In the genomic region with DNA sequence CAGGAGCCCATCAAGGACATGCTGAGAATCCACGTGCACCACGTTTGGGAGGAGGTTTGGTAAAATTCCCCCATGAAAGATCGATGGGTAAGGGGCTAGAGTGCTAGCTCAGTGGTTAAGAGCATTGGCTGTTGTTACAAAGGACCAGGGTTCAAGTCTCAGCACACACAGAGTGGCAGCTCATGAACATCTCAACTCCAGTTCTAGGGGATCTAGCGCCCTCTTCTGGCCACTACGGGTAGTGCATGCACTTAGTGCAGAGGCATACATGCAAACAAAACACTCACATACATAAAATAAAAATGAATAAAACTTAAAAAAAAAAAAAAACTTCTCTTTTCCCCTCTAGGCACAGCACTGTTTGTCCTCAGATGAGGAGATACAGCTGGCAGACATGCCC, we compare ENCODE assay signal across 13 mouse cellular contexts. TPM values are rescaled to one million over a fixed set of nuclear protein-coding genes. Genes with fewer than 3 reads are reported as not detected.
A peak's percentile ranks its signal among the peaks of the same experiment; 100 is the strongest.
DNase-seq lines count a peak whose midpoint lies in the region; ATAC-seq and TF ChIP-seq lines count a peak whose summit lies in the region.
"Had no signal": no experiment of that assay in that cellular context is flagged by ENCODE, and none has a peak within 500 bp of the region (broad histone marks: within the 10 kb centered on the region; RNA-seq: fewer than 3 reads in every experiment).

No protein-coding gene starts in this region.

- H3K4me3 ChIP-seq in kidney, postnatal 0 days (replicated peaks; ENCODE audit: low read depth, low read length), result no peak overlapping the region
- no peak overlapping the region for H3K4me3 ChIP-seq in kidney, embryonic 16.5 days (ENCODE audit: low read length)
- H3K4me3 ChIP-seq in stomach, postnatal 0 days (ENCODE audit: low read depth, low read length), result no peak overlapping the region
- H3K4me3 ChIP-seq: liver, embryonic 15.5 days; midbrain, embryonic 13.5 days had no signal

- peak; percentile 67 for TF ChIP-seq CTCF in kidney, postnatal 0 days (IDR thresholded peaks at IDR 0.05; ENCODE audit: low read depth)
- TF ChIP-seq CTCF in stomach, postnatal 0 days (IDR thresholded peaks at IDR 0.05; ENCODE audit: low read depth), result peak; percentile 69

- no peak for TF ChIP-seq EP300 in stomach, postnatal 0 days (optimal IDR thresholded peaks at IDR 0.05)

- no peak overlapping the region for H3K27ac ChIP-seq in kidney, postnatal 0 days
- H3K27ac ChIP-seq in kidney, embryonic 16.5 days (ENCODE audit: low read length), result no peak overlapping the region
- no peak overlapping the region for H3K27ac ChIP-seq in stomach, postnatal 0 days (replicated peaks)
- H3K27ac ChIP-seq: liver, embryonic 15.5 days; midbrain, embryonic 13.5 days had no signal

- ATAC-seq in CD4-positive, CD25-positive, alpha-beta regulatory T cell, adult 4 months, result no peak
- ATAC-seq in kidney, postnatal 0 days (replicated peaks; ENCODE audit: low FRiP score, low read depth), result no peak
- no peak for ATAC-seq in kidney, embryonic 16.5 days (ENCODE audit: low FRiP score, low TSS enrichment)
- no peak for ATAC-seq in stomach, postnatal 0 days (ENCODE audit: low FRiP score, low TSS enrichment)
- ATAC-seq: midbrain, embryonic 13.5 days had no signal

- no peaks in the 10 kb centered on the region for H3K36me3 ChIP-seq in kidney, postnatal 0 days (ENCODE audit: insufficient read depth, low read length)
- H3K36me3 ChIP-seq in kidney, embryonic 16.5 days (ENCODE audit: insufficient read depth, low read length), result no peaks in the 10 kb centered on the region
- H3K36me3 ChIP-seq in stomach, postnatal 0 days (ENCODE audit: control insufficient read depth, insufficient read depth, low read length), result no peaks in the 10 kb centered on the region
- H3K36me3 ChIP-seq: liver, embryonic 15.5 days; midbrain, embryonic 13.5 days had no signal

- 70% methylated on average over 5 of the region's 5 CpGs for WGBS in kidney, postnatal 0 days
- WGBS in kidney, embryonic 16.5 days, result 62% methylated on average over 5 of the region's 5 CpGs
- 62% methylated on average over 5 of the region's 5 CpGs for WGBS in stomach, postnatal 0 days

- peak; percentile 36 for DNase-seq in CD4-positive, CD25-positive, alpha-beta regulatory T cell, adult 2 months (ENCODE audit: low read depth, low spot score)
- DNase-seq in kidney, postnatal 0 days (ENCODE audit: low spot score), result peak; percentile 20
- DNase-seq in thymus, postnatal 4 days, result peak; percentile 47
- no peak for DNase-seq in thymus, adult 18-20 months
- no peak for DNase-seq in stomach, postnatal 0 days (ENCODE audit: low spot score)
- no peak for DNase-seq in adipocyte (ENCODE audit: low spot score)
- DNase-seq: layer of hippocampus, adult 9-11 months had no signal

- H3K9ac ChIP-seq in kidney, postnatal 0 days (ENCODE audit: low read depth, low read length), result no peak overlapping the region
- no peak overlapping the region for H3K9ac ChIP-seq in kidney, embryonic 16.5 days (replicated peaks; ENCODE audit: low read length)
- no peak overlapping the region for H3K9ac ChIP-seq in stomach, postnatal 0 days (ENCODE audit: low read length)
- H3K9ac ChIP-seq: liver, embryonic 15.5 days; midbrain, embryonic 13.5 days had no signal

- no peaks in the 10 kb centered on the region for H3K27me3 ChIP-seq in kidney, postnatal 0 days (ENCODE audit: insufficient read depth, low read length)
- no peaks in the 10 kb centered on the region for H3K27me3 ChIP-seq in kidney, embryonic 16.5 days (ENCODE audit: insufficient read depth, low read length)
- no peaks in the 10 kb centered on the region for H3K27me3 ChIP-seq in stomach, postnatal 0 days (ENCODE audit: control insufficient read depth, insufficient read depth, low read length)
- H3K27me3 ChIP-seq: liver, embryonic 15.5 days; midbrain, embryonic 13.5 days had no signal

- H3K9me3 ChIP-seq in kidney, postnatal 0 days (replicated peaks; ENCODE audit: low read length), result no peaks in the 10 kb centered on the region
- H3K9me3 ChIP-seq in kidney, embryonic 16.5 days (ENCODE audit: low read length), result no peaks in the 10 kb centered on the region
- no peaks in the 10 kb centered on the region for H3K9me3 ChIP-seq in stomach, postnatal 0 days (ENCODE audit: control insufficient read depth, low read length)
- H3K9me3 ChIP-seq: liver, embryonic 15.5 days; midbrain, embryonic 13.5 days had no signal

- H3K4me1 ChIP-seq in kidney, postnatal 0 days (replicated peaks; ENCODE audit: insufficient read depth, low read length), result no peaks in the 10 kb centered on the region
- peaks cover 10% of the 10 kb centered on the region for H3K4me1 ChIP-seq in kidney, embryonic 16.5 days (ENCODE audit: insufficient read depth, low read length)
- no peaks in the 10 kb centered on the region for H3K4me1 ChIP-seq in stomach, postnatal 0 days (replicated peaks; ENCODE audit: control insufficient read depth, insufficient read depth)
- H3K4me1 ChIP-seq: liver, embryonic 15.5 days had no signal

- H3K4me2 ChIP-seq in kidney, postnatal 0 days (ENCODE audit: low read length), result no peak overlapping the region
- no peak overlapping the region for H3K4me2 ChIP-seq in kidney, embryonic 16.5 days (replicated peaks; ENCODE audit: low read depth, low read length)
- no peak overlapping the region for H3K4me2 ChIP-seq in stomach, postnatal 0 days (replicated peaks; ENCODE audit: low read depth)
- H3K4me2 ChIP-seq: liver, embryonic 15.5 days; midbrain, embryonic 13.5 days had no signal

RNA-seq across cellular contexts. Expression of a gene that starts 2.7 kb away (rescaled TPM):
- not detected for polyA plus RNA-seq in CD4-positive, CD25-positive, alpha-beta regulatory T cell, adult 4 months (2017; shearing (Covaris generic))
- polyA plus RNA-seq in kidney, postnatal 0 days (2015; fragmentation: Nextera tagmentation; extraction: Ambion mirVana), result 0.71 and 1.1 TPM in 2 replicates
- 0.69 and 1.1 TPM in 2 replicates for polyA plus RNA-seq in kidney, embryonic 16.5 days (2015; fragmentation: Nextera tagmentation; extraction: Ambion mirVana)
- polyA plus RNA-seq in stomach, postnatal 0 days (2015; fragmentation: Nextera tagmentation; extraction: Ambion mirVana), result 0.52 and 0.64 TPM in 2 replicates
- polyA plus RNA-seq: liver, embryonic 15.5 days had no signal

RNA-seq across cellular contexts. Expression of a gene that starts 8.8 kb away (rescaled TPM):
- polyA plus RNA-seq in CD4-positive, CD25-positive, alpha-beta regulatory T cell, adult 4 months (2017; shearing (Covaris generic)), result not detected
- not detected in 2 replicates for polyA plus RNA-seq in kidney, postnatal 0 days (2015; fragmentation: Nextera tagmentation; extraction: Ambion mirVana)
- not detected in 2 replicates for polyA plus RNA-seq in kidney, embryonic 16.5 days (2015; fragmentation: Nextera tagmentation; extraction: Ambion mirVana)
- not detected in 2 replicates for polyA plus RNA-seq in stomach, postnatal 0 days (2015; fragmentation: Nextera tagmentation; extraction: Ambion mirVana)
- polyA plus RNA-seq: intestine, embryonic 14.5 days; liver, embryonic 15.5 days; midbrain, embryonic 13.5 days; urinary bladder, adult 2 months had no signal

Comparison
In these comparisons a context has a peak if more than half of its experiments do, and no peak if none do; other contexts are left out.
1. DNase-seq: peak in CD4-positive, CD25-positive, alpha-beta regulatory T cell, adult 2 months (single experiment), kidney, postnatal 0 days (single experiment) and thymus, postnatal 4 days (single experiment); none in thymus, adult 18-20 months (0 of 2), stomach, postnatal 0 days (single experiment) and adipocyte (single experiment).